Mouse (Mus musculus) CH12.LX (cell line): Measurements from ENCODE around the gene Cyp27b1.

ENCODE experiments used
- POLR2AphosphoS2 ChIP-seq: IDR thresholded peaks from 2 replicates; pipeline ENCODE4 v1.6.1; 2011; ENCODE audit warnings: low read depth, low read length, improper control_type of control experiment
- SMC3 ChIP-seq: IDR thresholded peaks from 2 replicates; pipeline ENCODE4 v1.6.1; 2011; ENCODE audit warnings: low read depth, low read length, improper control_type of control experiment

GRCm38 (mm10) chr10:127071203-127071602 is 23.2 kb downstream of the Cyp27b1 start:
- TF ChIP-seq SMC3 (no peak), POLR2AphosphoS2 (no peak)
